Comparison of ENCODE assay signal across 8 mouse cellular contexts in genomic region chr2:146062330-146063092, GRCm38 (mm10).
A peak's percentile ranks its signal among the peaks of the same experiment; 100 is the strongest.
DNase-seq lines count a peak whose midpoint lies in the region; ATAC-seq and TF ChIP-seq lines count a peak whose summit lies in the region.

No protein-coding gene starts in this region.

- no peak overlapping the region for H3K9ac ChIP-seq in lung, embryonic 14.5 days
- no peak overlapping the region for H3K9ac ChIP-seq in liver, embryonic 15.5 days

- peak overlapping the region; percentile 39 for H3K4me2 ChIP-seq in lung, embryonic 14.5 days
- H3K4me2 ChIP-seq in liver, embryonic 15.5 days = peak overlapping the region; percentile 16; the same call in 1 of the 2 replicates

- no peaks in the 10 kb centered on the region for H3K27me3 ChIP-seq in lung, embryonic 14.5 days (ENCODE audit: insufficient read depth, low read length)
- no peaks in the 10 kb centered on the region for H3K27me3 ChIP-seq in liver, embryonic 15.5 days

- H3K4me3 ChIP-seq in lung, embryonic 14.5 days (ENCODE audit: low read depth, low read length) = no peak overlapping the region
- peak overlapping the region; percentile 12; the same call in 1 of the 2 replicates for H3K4me3 ChIP-seq in embryonic fibroblast, embryonic 13.5 days (ENCODE audit: insufficient read depth, low read length)
- no peak overlapping the region for H3K4me3 ChIP-seq in liver, embryonic 15.5 days (replicated peaks)

- ATAC-seq in lung, embryonic 14.5 days (ENCODE audit: insufficient read depth) = peak; percentile 48
- ATAC-seq in liver, embryonic 15.5 days (ENCODE audit: insufficient read depth) = no peak

- H3K27ac ChIP-seq in lung, embryonic 14.5 days (ENCODE audit: low read depth) = peak overlapping the region; percentile 61; the same call in 1 of the 2 replicates
- H3K27ac ChIP-seq in embryonic fibroblast, embryonic 13.5 days (ENCODE audit: insufficient read depth, low read length) = no peak overlapping the region
- no peak overlapping the region for H3K27ac ChIP-seq in liver, embryonic 15.5 days (replicated peaks)

- no peak for TF ChIP-seq POLR2A in embryonic fibroblast, embryonic 13.5 days (IDR thresholded peaks at IDR 0.05; ENCODE audit: low read depth, low read length)

- peak; percentile 33 for DNase-seq in lung, embryonic 14.5 days
- DNase-seq in lung, postnatal 10 days = no peak
- DNase-seq in retina, postnatal 1 day = peak; percentile 69
- DNase-seq in adrenal gland, adult (ENCODE audit: inconsistent age in 2 of 2, low spot score in 1 of 2) = no peak
- no peak for DNase-seq in urinary bladder, adult 2 months (ENCODE audit: low spot score)
- no peak for DNase-seq in adrenal gland, adult 2 months

- 41% methylated on average over 13 of the region's 13 CpGs for WGBS in lung, embryonic 14.5 days
- WGBS in liver, embryonic 15.5 days (ENCODE audit: insufficient replicate concordance) = 24% methylated on average over 13 of the region's 13 CpGs

- no peaks in the 10 kb centered on the region for H3K36me3 ChIP-seq in lung, embryonic 14.5 days (ENCODE audit: insufficient read depth)
- no peaks in the 10 kb centered on the region for H3K36me3 ChIP-seq in liver, embryonic 15.5 days (replicated peaks)

- no peak for TF ChIP-seq CTCF in lung, embryonic 14.5 days (IDR thresholded peaks at IDR 0.05; ENCODE audit: low read depth)
- TF ChIP-seq CTCF in embryonic fibroblast, embryonic 13.5 days (IDR thresholded peaks at IDR 0.05; ENCODE audit: borderline replicate concordance, insufficient read depth, low read length) = no peak

- no peaks in the 10 kb centered on the region for H3K9me3 ChIP-seq in lung, embryonic 14.5 days (ENCODE audit: low read depth, low read length)
- no peaks in the 10 kb centered on the region for H3K9me3 ChIP-seq in liver, embryonic 15.5 days (replicated peaks)

- no peaks in the 10 kb centered on the region for H3K4me1 ChIP-seq in lung, embryonic 14.5 days (ENCODE audit: insufficient read depth)
- H3K4me1 ChIP-seq in embryonic fibroblast, embryonic 13.5 days (ENCODE audit: control insufficient read depth, insufficient read depth, low read length) = peaks cover 13% of the 10 kb centered on the region
- H3K4me1 ChIP-seq in liver, embryonic 15.5 days (replicated peaks) = no peaks in the 10 kb centered on the region

Comparison
In these comparisons a context has a peak if more than half of its experiments do, and no peak if none do; other contexts are left out.
1. DNase-seq: peak in lung, embryonic 14.5 days (single experiment) and retina, postnatal 1 day (single experiment); none in lung, postnatal 10 days (single experiment), adrenal gland, adult (0 of 2), urinary bladder, adult 2 months (single experiment) and adrenal gland, adult 2 months (single experiment).